Mouse (Mus musculus): ENCODE data around the gene Hnrnpf.
"Not testable (repeated sequence)": the region's sequence is repeated elsewhere in the genome, so short reads cannot be mapped to it uniquely, and the experiment has no call there.

Gene Hnrnpf

GRCm38 (mm10) chr6:117900126-117901080 lies at the start of gene Hnrnpf:
Gene Hnrnpf (plus strand): TSS chr6:117900324.
- DNase-seq (ENCODE audit: low read depth, low spot score), result peak; percentile 65

- DNase-seq (ENCODE audit: low read depth, low spot score), result peak; percentile 51
Measured at GRCm38 (mm10) chr6:117851747-117852146, 48.4 kb upstream of the Hnrnpf start.

- peak; percentile 62 for DNase-seq (ENCODE audit: low read depth, low spot score)
Measured at GRCm38 (mm10) chr6:117857990-117858389, 42.1 kb upstream of the Hnrnpf start.

DNA sequence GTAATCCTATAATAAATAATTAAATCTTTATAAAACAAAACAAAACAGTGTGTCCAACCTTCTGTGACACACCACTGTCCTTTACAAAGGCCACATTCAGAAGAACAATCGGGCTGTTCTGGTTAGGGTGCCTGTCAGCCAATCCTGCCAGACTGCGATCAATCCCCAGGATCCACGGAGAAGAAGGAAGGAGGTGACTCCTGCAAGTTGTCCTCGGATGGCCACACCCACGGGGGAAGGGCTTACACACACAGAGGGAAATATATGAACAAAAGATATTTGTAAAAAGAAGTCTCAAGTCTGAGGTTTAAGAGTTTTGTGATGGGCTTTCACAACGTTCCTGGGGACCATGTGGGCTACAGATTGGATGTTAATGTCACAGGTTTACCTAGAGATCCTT lies 38.3 kb upstream of the Hnrnpf start, which contains the start of gene Zfp239:
Zfp239 (plus strand) TSS at position 253 of the 400 bp plus-strand sequence.
- DNase-seq (ENCODE audit: low read depth, low spot score), result peak; percentile 43

- no peak for DNase-seq (ENCODE audit: low read depth, low spot score)
Measured at GRCm38 (mm10) chr6:117862465-117862864, 37.7 kb upstream of the Hnrnpf start.

DNA sequence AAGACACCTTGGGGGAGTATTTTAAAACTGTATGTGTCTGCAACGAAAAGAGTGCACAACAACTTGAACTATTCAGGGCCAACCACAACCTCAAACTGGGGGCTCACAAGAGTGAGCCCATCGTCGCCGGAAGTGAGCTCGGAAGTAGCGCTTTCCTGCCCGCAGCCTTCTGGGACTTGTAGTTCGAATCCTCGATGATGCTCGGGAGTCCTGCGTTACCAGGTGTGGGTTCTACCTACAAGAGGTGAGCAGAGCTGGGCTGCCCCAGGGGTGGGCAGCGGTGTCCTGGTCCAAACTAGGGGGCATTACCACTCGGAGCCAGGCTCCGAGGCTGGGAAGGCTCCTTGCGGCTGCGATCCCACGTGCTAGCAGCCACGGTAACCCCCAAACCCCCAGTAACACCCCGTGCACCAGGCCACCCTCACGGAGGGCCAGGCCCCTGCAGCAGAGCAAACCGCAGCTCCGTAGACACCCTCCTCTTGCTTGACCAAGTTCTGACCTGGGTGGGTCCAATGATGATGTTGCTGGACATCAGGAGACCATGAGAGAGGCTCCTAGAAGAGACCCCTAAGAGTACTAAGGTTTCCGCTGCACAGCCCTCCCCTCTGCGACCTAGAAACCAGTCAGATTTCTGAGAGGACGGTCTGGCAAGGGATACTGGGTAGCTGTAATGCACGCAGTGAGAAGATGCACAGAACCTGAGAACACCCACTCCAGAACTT lies 37.1 kb upstream of the Hnrnpf start:
- peak; percentile 89 for DNase-seq (ENCODE audit: low read depth, low spot score)

- no peak for DNase-seq (ENCODE audit: low read depth, low spot score)
Measured at GRCm38 (mm10) chr6:117863751-117864150, 36.4 kb upstream of the Hnrnpf start.

GRCm38 (mm10) chr6:117868187-117868586 lies 31.9 kb upstream of the Hnrnpf start:
- DNase-seq (ENCODE audit: low read depth, low spot score), result no peak

GRCm38 (mm10) chr6:117871034-117871433 lies 29.1 kb upstream of the Hnrnpf start:
- DNase-seq (ENCODE audit: low read depth, low spot score), result peak; percentile 71

DNA sequence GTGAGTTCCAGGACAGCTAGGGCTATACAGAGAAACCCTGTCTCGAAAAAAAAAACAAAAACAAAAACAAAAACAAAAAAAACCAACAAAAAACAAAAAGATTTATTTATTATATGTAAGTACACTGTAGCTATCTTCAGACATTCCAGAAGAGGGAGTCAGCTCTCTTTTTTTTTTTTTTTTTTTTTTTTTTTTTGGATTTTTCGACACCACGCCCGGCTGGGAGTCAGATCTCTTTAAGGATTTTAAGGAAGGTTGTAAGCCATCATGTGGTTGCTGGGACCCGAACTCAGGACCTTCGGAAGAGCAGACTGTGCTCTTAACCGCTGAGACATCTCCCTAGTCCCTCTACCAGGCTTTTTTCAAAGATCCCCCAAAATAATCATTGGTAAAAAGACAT lies 26.7 kb upstream of the Hnrnpf start:
- DNase-seq (ENCODE audit: low read depth, low spot score), result not testable (repeated sequence)

- DNase-seq (ENCODE audit: low read depth, low spot score), result no peak
Measured at GRCm38 (mm10) chr6:117874621-117875281, 25.4 kb upstream of the Hnrnpf start.

GRCm38 (mm10) chr6:117878700-117879407 lies 21.3 kb upstream of the Hnrnpf start:
- peak; percentile 94 for DNase-seq (ENCODE audit: low read depth, low spot score)

DNA sequence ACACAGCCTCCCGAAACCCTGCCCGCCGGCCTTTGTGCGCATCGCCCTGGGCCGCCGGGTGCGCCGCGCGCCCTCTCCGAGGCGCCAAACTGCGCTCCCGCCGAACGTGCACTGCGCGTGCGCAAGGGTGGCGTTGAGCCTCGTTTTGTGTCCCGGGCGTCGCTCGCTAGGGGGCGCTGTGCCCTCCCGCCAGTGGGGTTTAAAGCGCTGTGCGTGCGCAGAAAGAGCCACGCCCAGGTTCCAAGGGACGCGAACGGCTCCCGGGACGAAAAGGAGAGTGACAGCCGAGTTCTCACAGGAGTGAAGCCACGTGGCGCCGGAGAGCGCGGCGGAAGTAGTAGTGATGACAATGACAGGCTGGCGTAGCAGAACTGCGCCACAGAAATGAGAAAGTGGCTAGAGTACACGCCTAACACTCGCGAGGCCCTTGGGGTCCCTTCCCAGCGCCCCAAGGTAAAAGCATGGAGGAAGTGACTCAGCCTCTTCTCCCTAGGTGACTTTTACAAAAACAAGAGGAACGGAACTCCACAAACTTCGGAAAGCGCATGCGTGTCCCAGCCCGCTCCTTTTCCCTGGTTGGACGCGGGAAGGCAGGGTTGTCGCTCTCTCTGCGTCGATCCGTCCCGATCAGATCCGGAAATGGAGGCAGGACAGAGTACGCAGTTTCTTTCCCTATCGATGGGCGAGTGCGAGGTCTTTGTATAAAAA lies 20.6 kb upstream of the Hnrnpf start:
- DNase-seq (ENCODE audit: low read depth, low spot score), result peak; percentile 99

DNA sequence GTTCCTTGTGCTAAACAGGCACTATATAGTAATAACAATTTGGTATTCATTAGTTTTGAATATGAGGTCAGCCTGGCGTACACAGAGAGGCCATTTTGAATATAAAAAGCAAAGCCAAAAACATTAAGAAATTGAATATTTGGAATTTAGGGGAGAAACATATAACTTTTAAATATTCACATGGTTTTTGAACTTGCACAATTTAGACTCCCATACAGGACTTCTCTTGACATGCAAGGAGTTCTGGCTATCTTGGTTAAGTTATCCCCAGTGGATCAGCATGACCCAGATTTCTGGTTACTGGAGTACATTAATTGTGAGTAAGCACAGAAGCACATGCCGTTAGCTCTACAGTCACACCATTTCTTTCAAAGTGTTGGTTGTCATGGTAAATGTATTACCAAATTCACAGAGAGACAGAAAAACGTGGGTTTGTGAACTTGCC lies 19.7 kb upstream of the Hnrnpf start:
- DNase-seq (ENCODE audit: low read depth, low spot score), result no peak

DNA sequence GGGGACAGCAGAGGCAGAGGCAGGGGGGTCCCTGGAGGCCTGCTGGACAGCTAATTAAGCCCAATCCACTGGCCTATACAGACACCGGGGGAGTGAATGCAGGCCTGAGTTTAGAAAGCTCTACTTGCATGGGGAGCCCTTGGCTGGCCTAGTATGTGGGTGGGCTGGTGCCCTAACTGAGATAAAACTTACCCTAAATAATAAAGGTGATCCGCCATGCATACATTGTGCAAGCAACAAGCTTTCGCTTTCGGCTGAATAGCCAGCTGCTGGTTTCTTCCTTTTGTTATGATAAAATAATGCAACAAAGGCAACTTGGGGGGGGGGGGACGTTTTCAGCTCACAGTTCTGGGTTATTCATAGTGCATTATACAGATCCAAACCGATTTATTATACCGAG lies 18.9 kb upstream of the Hnrnpf start:
- DNase-seq (ENCODE audit: low read depth, low spot score), result peak; percentile 61

- DNase-seq (ENCODE audit: low read depth, low spot score), result peak; percentile 78
Measured at GRCm38 (mm10) chr6:117881997-117882396, 18.1 kb upstream of the Hnrnpf start.

- no peak for DNase-seq (ENCODE audit: low read depth, low spot score)
Measured at GRCm38 (mm10) chr6:117885943-117886342, 14.2 kb upstream of the Hnrnpf start.

GRCm38 (mm10) chr6:117888032-117888431 lies 12.1 kb upstream of the Hnrnpf start:
- DNase-seq (ENCODE audit: low read depth, low spot score), result no peak

DNA sequence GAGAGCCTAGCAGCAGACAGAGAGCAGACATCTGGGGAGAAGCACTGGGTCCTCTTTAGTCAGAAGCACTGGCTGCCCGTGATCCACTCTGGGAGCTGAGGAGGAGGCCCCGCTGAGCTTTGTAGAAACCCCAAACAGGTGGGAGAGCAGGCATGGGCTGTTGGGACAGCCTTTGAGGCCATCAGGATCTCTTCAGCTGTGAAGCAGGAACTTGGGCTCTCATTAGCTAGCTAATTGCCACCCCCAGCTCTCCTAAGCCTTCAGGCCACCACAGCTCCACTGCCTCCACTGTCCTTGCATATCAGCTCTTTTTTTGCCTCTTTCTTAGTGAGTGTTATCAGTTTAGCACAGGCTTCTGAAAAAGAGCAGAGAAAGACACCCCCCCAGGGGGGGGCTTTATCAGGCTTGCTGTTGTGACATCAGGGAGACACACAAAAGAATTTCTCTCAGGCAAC lies 11.5 kb upstream of the Hnrnpf start:
- DNase-seq (ENCODE audit: low read depth, low spot score), result no peak

DNA sequence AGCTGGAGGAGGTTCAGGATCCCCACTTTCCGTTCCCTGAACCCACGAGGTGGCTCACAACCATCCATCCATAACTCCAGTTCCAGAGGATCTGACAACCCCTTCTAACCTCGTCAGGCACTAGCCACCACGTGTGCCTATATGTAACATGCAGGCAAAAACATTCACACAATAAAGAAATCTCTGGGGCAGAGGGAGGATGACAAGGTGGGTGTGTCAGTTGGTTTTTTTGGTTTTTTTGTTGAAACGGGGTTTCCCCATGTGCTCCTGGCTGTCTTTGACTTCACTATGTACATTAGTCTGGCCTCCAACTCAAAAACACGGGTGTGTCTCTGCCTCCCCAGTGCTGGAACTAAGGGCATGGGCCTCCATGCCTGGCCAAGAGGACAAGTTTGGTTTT lies 9.9 kb upstream of the Hnrnpf start:
- no peak for DNase-seq (ENCODE audit: low read depth, low spot score)
